Mouse (Mus musculus) liver, adult 2 months (tissue): ENCODE data around the gene Gnl2. TPM values are rescaled to one million over a fixed set of nuclear protein-coding genes. Genes with fewer than 3 reads are reported as not detected.

ENCODE experiments used
- DNase-seq: peaks from one replicate; pipeline ENCODE4 v3.0.0-alpha.2; 2011; ENCODE audit warnings: low read depth, low spot score; ENCODE audit errors: extremely low read depth
- H3K27ac ChIP-seq: fragments of 200-500 bp; replicated peaks from 2 replicates; pipeline ENCODE4 v1.5.1; 2012; ENCODE audit warnings: low read depth, mild to moderate bottlenecking, control low read depth, inconsistent platforms, low read length; ENCODE audit not compliant: insufficient read depth
- H3K27me3 ChIP-seq: fragments of 200-500 bp; 2 replicates; pipeline ENCODE4 v1.6.1; 2012; ENCODE audit warnings: mild to moderate bottlenecking, moderate library complexity, low read length, inconsistent platforms; ENCODE audit not compliant: control insufficient read depth, insufficient read depth
- H3K36me3 ChIP-seq: fragments of 200-500 bp; 2 replicates; pipeline ENCODE4 v1.6.1; 2012; ENCODE audit warnings: low read length, inconsistent platforms; ENCODE audit not compliant: control insufficient read depth, insufficient read depth
- H3K4me1 ChIP-seq: fragments of 200-500 bp; 2 replicates; pipeline ENCODE4 v1.6.1; 2011; ENCODE audit warnings: low read length; ENCODE audit not compliant: control insufficient read depth, insufficient read depth
- H3K4me3 ChIP-seq: fragments of 200-500 bp; 2 replicates; pipeline ENCODE4 v1.5.1; 2011; ENCODE audit warnings: low read depth, mild to moderate bottlenecking, control low read depth, low read length, moderate library complexity; ENCODE audit not compliant: insufficient read depth
- H3K79me2 ChIP-seq: fragments of 200-500 bp; 2 replicates; pipeline ENCODE4 v1.6.1; 2012; ENCODE audit warnings: inconsistent platforms, mild to moderate bottlenecking, low read length, moderate library complexity; ENCODE audit not compliant: control insufficient read depth, insufficient read depth
- H3K9ac ChIP-seq: fragments of 200-500 bp; 2 replicates; pipeline ENCODE4 v1.6.1; 2012; ENCODE audit warnings: low read depth, mild to moderate bottlenecking, control low read depth, inconsistent platforms, low read length
- CTCF ChIP-seq: fragments of 200-500 bp; IDR thresholded peaks from 2 replicates; pipeline ENCODE4 v1.5.1; 2011; ENCODE audit warnings: low read depth, low read length, control low read depth
- POLR2A ChIP-seq: fragments of 200-500 bp; IDR thresholded peaks from 2 replicates; pipeline ENCODE4 v1.6.1; 2011; ENCODE audit warnings: low read length, control low read depth; ENCODE audit not compliant: insufficient read depth; ENCODE audit errors: extremely low read depth
- WGBS: fragments of 180-500 bp; shearing (Covaris S2); methylation state at CpG from one replicate; pipeline ENCODE4 v1.1.7; 2018; 5-methylcytosine and 5-hydroxymethylcytosine counted together
- polyA plus RNA-seq: library from polyadenylated mRNA; depleted of rRNA; stranded (reverse); fragments of >200 nt; gene quantifications from 2 replicates; pipeline ENCODE4 v1.2.3, GENCODE M21; 2012
- total RNA-seq: library from RNA; depleted of rRNA; stranded (reverse); fragments of >200 nt; gene quantifications from 2 replicates; pipeline ENCODE4 v1.2.3, GENCODE M21; 2014

Gnl2 gene
- total and polyA plus RNA-seq, 2 experiments: 13.7 to 22.0 TPM

DNA sequence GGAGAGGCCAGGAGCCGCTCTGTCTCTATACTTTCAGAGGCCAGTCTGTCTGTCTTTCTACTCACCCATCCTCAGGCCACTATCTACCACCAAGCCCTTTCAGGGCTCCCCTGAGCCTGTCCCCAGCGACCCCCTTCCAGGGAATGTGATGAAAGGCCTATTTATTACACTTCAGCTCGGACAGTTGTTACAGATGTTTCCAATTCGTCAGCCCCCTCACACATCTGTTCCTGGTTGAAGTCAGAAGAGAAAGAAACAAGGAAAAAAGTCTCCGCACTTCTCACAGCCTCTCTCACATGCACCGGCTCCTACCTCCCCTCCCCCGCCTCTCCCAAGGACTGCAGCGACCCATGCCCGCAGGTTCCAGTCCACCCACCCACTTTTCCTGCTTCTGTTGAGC lies 44.1 kb upstream of the Gnl2 start:
- H3K27me3 ChIP-seq: no peaks in the 10 kb centered on the region
- 59% methylated on average over 9 of the region's 9 CpGs for WGBS
- no peaks in the 10 kb centered on the region for H3K36me3 ChIP-seq
- H3K27ac ChIP-seq: no peak overlapping the region
- no peak overlapping the region for H3K9ac ChIP-seq
- no peaks in the 10 kb centered on the region for H3K4me1 ChIP-seq
- no peak overlapping the region for H3K4me3 ChIP-seq
- TF ChIP-seq POLR2A (no peak), CTCF (no peak)
- H3K79me2 ChIP-seq: no peaks in the 10 kb centered on the region
- no peak for DNase-seq

DNA sequence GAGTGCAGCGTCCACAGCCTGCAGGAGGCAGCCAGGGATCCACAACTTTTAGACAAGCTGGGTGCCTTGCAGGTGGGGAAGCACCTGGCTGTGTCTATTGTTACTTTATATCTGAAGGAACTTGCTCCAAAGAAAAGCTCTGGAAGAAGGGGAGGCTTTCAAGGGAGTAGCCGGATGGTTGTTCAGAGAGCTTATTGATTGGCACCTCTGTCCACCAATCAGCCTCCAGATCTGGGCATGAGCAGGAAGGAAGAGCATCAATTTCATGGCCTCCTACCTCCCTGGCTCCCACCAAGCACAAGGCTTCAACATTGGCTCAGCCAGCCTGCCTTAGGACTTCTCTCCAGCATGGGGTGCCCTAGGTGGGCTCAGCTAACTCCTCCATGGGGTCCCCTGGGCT lies 43.1 kb upstream of the Gnl2 start:
- no peak for TF ChIP-seq CTCF
- Histone ChIP-seq H3K9ac (no peak overlapping the region), H3K4me1 (no peaks in the 10 kb centered on the region), H3K36me3 (no peaks in the 10 kb centered on the region), H3K27me3 (no peaks in the 10 kb centered on the region), H3K79me2 (no peaks in the 10 kb centered on the region), H3K27ac (no peak overlapping the region), H3K4me3 (no peak overlapping the region)
- 58% methylated on average over 2 of the region's 2 CpGs for WGBS
- DNase-seq: no peak

DNA sequence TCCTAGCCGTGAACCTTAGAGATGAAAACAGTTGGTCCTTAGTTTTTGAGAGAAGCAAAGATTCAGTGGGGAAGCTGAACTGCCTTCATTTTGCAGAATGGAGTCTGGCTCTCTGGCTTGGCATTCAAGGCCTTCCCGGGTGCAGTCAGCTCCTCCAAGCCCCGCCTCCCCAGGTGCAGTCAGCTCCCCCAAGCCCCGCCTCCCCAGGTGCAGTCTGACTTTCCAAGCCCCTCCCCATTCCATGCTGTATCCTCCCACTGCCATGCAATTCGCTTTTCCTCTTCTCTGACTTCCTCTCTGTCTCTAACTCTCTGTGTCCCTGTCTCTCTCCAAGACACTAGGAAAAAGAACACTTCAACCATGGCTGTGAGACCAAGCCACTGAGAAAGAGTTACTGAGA lies 38.2 kb upstream of the Gnl2 start:
- Histone ChIP-seq H3K27ac (no peak overlapping the region), H3K36me3 (no peaks in the 10 kb centered on the region), H3K9ac (no peak overlapping the region), H3K27me3 (no peaks in the 10 kb centered on the region; the same call in 1 of the 2 replicates), H3K4me1 (no peaks in the 10 kb centered on the region), H3K79me2 (no peaks in the 10 kb centered on the region), H3K4me3 (no peak overlapping the region)
- DNase-seq: no peak
- 18% methylated on average over 5 of the region's 5 CpGs for WGBS
- no peak for TF ChIP-seq CTCF
- no peak for TF ChIP-seq POLR2A

DNA sequence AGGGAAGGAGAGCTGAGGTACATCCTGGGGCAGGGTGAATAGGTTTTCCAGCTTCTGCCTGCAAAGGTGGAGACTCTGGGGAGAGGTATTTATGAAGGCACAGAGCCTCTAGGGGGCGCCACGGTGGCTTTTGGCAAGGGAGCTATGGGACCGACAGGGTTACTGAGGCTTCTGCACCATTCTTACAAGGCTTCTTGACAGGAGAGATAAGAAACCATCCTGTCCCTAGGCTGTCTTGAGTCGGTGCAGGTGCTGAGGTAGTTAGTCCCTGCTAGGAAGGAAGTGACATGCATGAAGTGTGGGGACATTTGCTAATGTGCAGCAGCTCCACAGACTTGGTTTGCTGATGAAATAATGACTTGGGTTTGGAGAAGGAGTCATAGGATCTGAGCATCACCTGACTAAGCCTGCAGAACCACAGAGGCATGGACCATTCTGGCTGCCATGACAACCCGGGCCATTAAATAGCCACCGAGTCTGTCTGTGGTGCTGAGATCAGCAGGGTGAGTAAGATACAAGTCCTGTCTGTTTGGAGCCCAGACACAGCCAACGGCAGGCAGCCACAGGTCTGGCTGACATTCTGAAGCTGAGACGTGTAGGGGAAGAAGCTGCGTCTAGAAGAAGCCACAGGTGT lies 32.4 kb upstream of the Gnl2 start:
- 22% methylated on average over 9 of the region's 9 CpGs for WGBS

DNA sequence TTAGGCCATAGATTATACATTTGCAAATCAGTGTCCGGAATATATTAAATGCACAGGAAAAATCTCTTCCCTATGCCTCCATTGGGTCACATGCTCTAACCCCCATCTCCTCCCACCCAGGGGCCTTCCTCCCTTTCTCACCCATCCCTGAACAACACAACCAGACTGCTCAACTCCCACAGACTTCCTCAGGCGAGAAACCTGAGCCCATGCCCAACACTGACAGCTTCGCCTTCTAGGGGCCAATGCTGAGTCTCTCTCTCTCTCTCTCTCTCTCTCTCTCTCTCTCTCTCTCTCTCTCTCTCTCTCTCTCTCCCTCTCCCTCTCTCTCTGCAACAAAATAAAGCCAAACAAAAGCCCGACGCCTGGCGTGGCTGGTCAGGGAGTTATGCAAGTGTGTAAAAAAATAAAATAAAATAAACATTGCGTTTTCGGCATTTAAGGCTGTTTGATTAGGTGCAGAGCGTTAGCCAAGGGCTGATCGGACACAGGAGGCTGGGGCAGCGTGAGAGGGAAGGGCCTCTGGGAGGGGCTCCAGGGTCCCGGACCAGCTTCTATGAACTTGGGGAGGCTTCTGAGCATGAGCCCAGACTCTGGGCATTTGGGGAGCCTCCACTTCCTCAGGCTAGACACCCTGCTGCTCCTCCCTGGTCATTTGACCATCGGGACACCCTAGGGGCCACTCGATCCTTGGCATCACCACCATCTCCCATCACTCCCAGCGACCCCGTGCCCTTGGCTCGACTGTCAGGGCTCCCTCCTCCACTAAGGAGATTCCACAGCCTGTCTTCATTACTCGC lies 31.3 kb upstream of the Gnl2 start:
- no peak for DNase-seq
- Histone ChIP-seq H3K27me3 (peaks cover 19% of the 10 kb centered on the region), H3K36me3 (no peaks in the 10 kb centered on the region), H3K27ac (no peak overlapping the region), H3K4me3 (no peak overlapping the region), H3K4me1 (no peaks in the 10 kb centered on the region), H3K9ac (no peak overlapping the region), H3K79me2 (no peaks in the 10 kb centered on the region)
- 10% methylated on average over 18 of the region's 18 CpGs for WGBS
- TF ChIP-seq POLR2A: no peak
- TF ChIP-seq CTCF: no peak

More for the DNA sequence above, 32.4 kb upstream of the Gnl2 start:
- TF ChIP-seq POLR2A (no peak), CTCF (peak; percentile 44)
- DNase-seq: no peak
- H3K4me1 ChIP-seq: no peaks in the 10 kb centered on the region
- no peak overlapping the region for H3K4me3 ChIP-seq
- no peak overlapping the region for H3K27ac ChIP-seq
- no peak overlapping the region for H3K9ac ChIP-seq
- no peaks in the 10 kb centered on the region for H3K36me3 ChIP-seq
- H3K27me3 ChIP-seq: peaks cover 16% of the 10 kb centered on the region
- H3K79me2 ChIP-seq: no peaks in the 10 kb centered on the region
